Mouse (Mus musculus) myocyte (in vitro differentiated cells): ENCODE measurements at regions not wholly inside any gene's neighbourhood (a gene's known extent, or its start where the extent isn't known, plus 50 kb on each side); places are given as distances from the start of the nearest gene placed in this dataset.

Source experiments
- CEBPB ChIP-seq: IDR thresholded peaks from 2 replicates; pipeline ENCODE4 v1.6.1; 2011; ENCODE audit warnings: mild to moderate bottlenecking, moderate library complexity; ENCODE audit not compliant: poor library complexity, insufficient read depth, severe bottlenecking
- E2F4 ChIP-seq: IDR thresholded peaks from one replicate; pipeline ENCODE4 v1.6.1; 2011; ENCODE audit warnings: mild to moderate bottlenecking, control low read depth, moderate library complexity; ENCODE audit not compliant: insufficient read depth
- MAX ChIP-seq: IDR thresholded peaks from one replicate; pipeline ENCODE4 v1.6.1; 2011; ENCODE audit warnings: low read depth, mild to moderate bottlenecking, control low read depth
- MYOD1 ChIP-seq, 3 experiments: IDR thresholded peaks; one replicate each; pipeline ENCODE4 v1.6.1; 2011; ENCODE audit warnings: control low read depth in 2 of 3, low read depth in 2 of 3, mild to moderate bottlenecking in 2 of 3, moderate library complexity in 1 of 3; ENCODE audit not compliant: insufficient read length in 2 of 3, control insufficient read depth in 1 of 3
- MYOG ChIP-seq, 3 experiments: IDR thresholded peaks; one replicate each; pipeline ENCODE4 v1.6.1; 2011; ENCODE audit warnings: control low read depth in 2 of 3, low read depth in 2 of 3, mild to moderate bottlenecking in 2 of 3; ENCODE audit not compliant: insufficient read length in 2 of 3, control insufficient read depth in 1 of 3, insufficient read depth in 1 of 3
- POLR2A ChIP-seq: IDR thresholded peaks from one replicate; pipeline ENCODE4 v1.6.1; 2011; ENCODE audit warnings: low read depth, mild to moderate bottlenecking, control low read depth, moderate library complexity; ENCODE audit not compliant: insufficient read length
- POLR2AphosphoS2 ChIP-seq: IDR thresholded peaks from one replicate; pipeline ENCODE4 v1.6.1; 2011; ENCODE audit warnings: low read depth, control low read depth; ENCODE audit not compliant: insufficient read length
- REST ChIP-seq: IDR thresholded peaks from one replicate; pipeline ENCODE4 v1.6.1; 2011; ENCODE audit warnings: mild to moderate bottlenecking, control low read depth, moderate library complexity; ENCODE audit not compliant: insufficient read depth, insufficient read length
- SRF ChIP-seq: IDR thresholded peaks from one replicate; pipeline ENCODE4 v1.6.1; 2011; ENCODE audit warnings: low read depth; ENCODE audit not compliant: control insufficient read depth, insufficient read length
- TCF12 ChIP-seq: IDR thresholded peaks from one replicate; pipeline ENCODE4 v1.6.1; 2011; ENCODE audit warnings: mild to moderate bottlenecking, control low read depth; ENCODE audit not compliant: poor library complexity, insufficient read depth, severe bottlenecking
- USF1 ChIP-seq: IDR thresholded peaks from one replicate; pipeline ENCODE4 v1.6.1; 2011; ENCODE audit warnings: low read depth, mild to moderate bottlenecking, control low read depth, moderate library complexity

- TF ChIP-seq USF1 (no peak), CEBPB (no peak), POLR2A (no peak), MYOD1 (IDR thresholded peaks at IDR 0.05; ENCODE audit: control insufficient read depth in 1 of 3, insufficient read length in 2 of 3, low read depth in 2 of 3) (no peak), REST (no peak), MYOG (IDR thresholded peaks at IDR 0.05; ENCODE audit: control insufficient read depth in 1 of 3, insufficient read depth in 1 of 3, insufficient read length in 2 of 3, low read depth in 2 of 3) (no peak), TCF12 (no peak), E2F4 (no peak), MAX (no peak), POLR2AphosphoS2 (no peak), SRF (no peak)
Observed at GRCm38 (mm10) chr15:87236096-87236495, 308.0 kb upstream of the Fam19a5 start.
